Mouse (Mus musculus) MEL (cell line): ENCODE data around the gene Psat1.

Experiments used
- POLR2A ChIP-seq, 2 experiments: IDR thresholded peaks; 2 replicates each; pipeline ENCODE4 v1.6.1; 2011 to 2012; ENCODE audit warnings: low read length in 2 of 2, mild to moderate bottlenecking in 2 of 2, control low read depth in 1 of 2, improper control_type of control experiment in 1 of 2, low read depth in 1 of 2, moderate library complexity in 1 of 2; ENCODE audit not compliant: control insufficient read depth in 1 of 2, insufficient read depth in 1 of 2, poor library complexity in 1 of 2
- TCF12 ChIP-seq: IDR thresholded peaks from 2 replicates; pipeline ENCODE4 v1.6.1; 2014; ENCODE audit warnings: low read depth, mild to moderate bottlenecking, inconsistent platforms, low read length, improper control_type of control experiment, moderate library complexity
- UBTF ChIP-seq: IDR thresholded peaks from 2 replicates; pipeline ENCODE4 v1.6.1; 2012; ENCODE audit warnings: low read depth, mild to moderate bottlenecking, inconsistent platforms, low read length, improper control_type of control experiment, moderate library complexity, borderline replicate concordance; ENCODE audit not compliant: insufficient read depth
- USF1 ChIP-seq: IDR thresholded peaks from 2 replicates; pipeline ENCODE4 v1.6.1; 2014; ENCODE audit warnings: low read depth, mild to moderate bottlenecking, inconsistent platforms, low read length, improper control_type of control experiment, moderate library complexity

GRCm38 (mm10) chr19:15895681-15896080 lies 51.5 kb downstream of the Psat1 start:
- TF ChIP-seq POLR2A (IDR thresholded peaks at IDR 0.05; ENCODE audit: control insufficient read depth in 1 of 2, insufficient read depth in 1 of 2, low read depth in 1 of 2, low read length in 2 of 2, poor library complexity in 1 of 2) (no peak), TCF12 (no peak), UBTF (no peak), USF1 (no peak)
